Mouse (Mus musculus) heart, embryonic 15.5 days (tissue): Measurements from ENCODE around the gene Prkca. TPM values are rescaled to one million over a fixed set of nuclear protein-coding genes. Genes with fewer than 3 reads are reported as not detected.

Experiments used
- ATAC-seq: fragments of 200-750 bp; cut with Nextera tagmentation; replicated peaks from 2 replicates; pipeline ENCODE4 v1.8.0; 2017; ENCODE audit warnings: low read depth, moderate TSS enrichment; ENCODE audit not compliant: insufficient number of reproducible peaks, insufficient read depth, low FRiP score
- H3K27ac ChIP-seq: fragments of 300-500 bp; sonication (generic); 2 replicates; pipeline ENCODE4 v1.5.1; 2015; ENCODE audit warnings: mild to moderate bottlenecking, inconsistent platforms
- H3K27me3 ChIP-seq: fragments of 300-500 bp; sonication (generic); 2 replicates; pipeline ENCODE4 v1.6.1; 2015; ENCODE audit warnings: inconsistent platforms
- H3K36me3 ChIP-seq: fragments of 300-500 bp; sonication (generic); 2 replicates; pipeline ENCODE4 v1.6.1; 2015; ENCODE audit warnings: mild to moderate bottlenecking, inconsistent platforms
- H3K4me1 ChIP-seq: fragments of 300-500 bp; sonication (generic); replicated peaks from 2 replicates; pipeline ENCODE4 v1.6.1; 2015; ENCODE audit warnings: inconsistent platforms
- H3K4me2 ChIP-seq: fragments of 300-500 bp; sonication (generic); 2 replicates; pipeline ENCODE4 v1.6.1; 2015; ENCODE audit warnings: inconsistent platforms, mild to moderate bottlenecking, moderate library complexity
- H3K4me3 ChIP-seq: fragments of 300-500 bp; sonication (generic); 2 replicates; pipeline ENCODE4 v1.5.1; 2015; ENCODE audit warnings: mild to moderate bottlenecking, inconsistent platforms
- H3K9ac ChIP-seq: fragments of 300-500 bp; sonication (generic); 2 replicates; pipeline ENCODE4 v1.6.1; 2015; ENCODE audit warnings: mild to moderate bottlenecking, inconsistent platforms
- H3K9me3 ChIP-seq: fragments of 300-500 bp; sonication (generic); replicated peaks from 2 replicates; pipeline ENCODE4 v1.6.1; 2016; ENCODE audit warnings: inconsistent platforms
- WGBS: fragments of 180-500 bp; shearing (Covaris S2); methylation state at CpG from one replicate; pipeline ENCODE4 v1.1.7; 2015; ENCODE audit warnings: mixed read lengths; 5-methylcytosine and 5-hydroxymethylcytosine counted together
- polyA plus RNA-seq: library from polyadenylated mRNA; unstranded; fragments of >200 nt; fragmentation: Nextera tagmentation; extraction: Ambion mirVana; gene quantifications from 2 replicates; pipeline ENCODE4 v1.2.1, GENCODE M21; 2015

Gene Prkca
- polyA plus RNA-seq, 1 experiment from 2014 or later = 13.7 TPM

DNA sequence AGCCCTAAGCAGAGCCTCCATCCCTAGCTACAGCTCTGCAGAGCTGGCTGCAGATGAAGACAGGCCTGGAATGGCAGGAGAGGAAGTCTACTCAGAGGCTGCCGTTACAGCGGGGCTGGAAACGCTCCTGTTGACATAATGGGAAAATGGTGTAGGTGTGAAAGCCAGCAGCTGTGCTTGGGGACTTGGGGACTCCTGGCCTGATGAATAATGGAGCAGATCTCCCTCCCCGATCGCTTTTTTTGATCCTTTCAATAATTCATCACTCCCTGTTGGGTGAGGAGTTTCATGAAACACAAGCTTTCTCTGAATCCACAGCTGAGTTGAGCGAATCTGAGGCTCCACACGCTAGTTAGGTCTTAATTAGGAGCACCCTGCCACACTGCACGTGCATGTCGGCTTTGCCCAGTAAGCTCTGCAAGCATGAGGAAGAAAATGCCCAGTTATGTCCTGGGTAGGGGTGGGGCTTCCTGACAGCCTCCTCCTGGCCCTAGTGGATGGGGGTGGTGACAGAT is 425.9 kb downstream of the Prkca start:
- WGBS = 58% methylated on average over 9 of the region's 9 CpGs
- Histone ChIP-seq H3K27me3 (peaks cover 44% of the 10 kb centered on the region), H3K9me3 (no peaks in the 10 kb centered on the region), H3K27ac (no peak overlapping the region), H3K4me1 (peaks cover 4% of the 10 kb centered on the region; the same call in 1 of the 2 replicates), H3K4me2 (no peak overlapping the region), H3K9ac (no peak overlapping the region), H3K36me3 (no peaks in the 10 kb centered on the region), H3K4me3 (no peak overlapping the region)
- no peak for ATAC-seq

DNA sequence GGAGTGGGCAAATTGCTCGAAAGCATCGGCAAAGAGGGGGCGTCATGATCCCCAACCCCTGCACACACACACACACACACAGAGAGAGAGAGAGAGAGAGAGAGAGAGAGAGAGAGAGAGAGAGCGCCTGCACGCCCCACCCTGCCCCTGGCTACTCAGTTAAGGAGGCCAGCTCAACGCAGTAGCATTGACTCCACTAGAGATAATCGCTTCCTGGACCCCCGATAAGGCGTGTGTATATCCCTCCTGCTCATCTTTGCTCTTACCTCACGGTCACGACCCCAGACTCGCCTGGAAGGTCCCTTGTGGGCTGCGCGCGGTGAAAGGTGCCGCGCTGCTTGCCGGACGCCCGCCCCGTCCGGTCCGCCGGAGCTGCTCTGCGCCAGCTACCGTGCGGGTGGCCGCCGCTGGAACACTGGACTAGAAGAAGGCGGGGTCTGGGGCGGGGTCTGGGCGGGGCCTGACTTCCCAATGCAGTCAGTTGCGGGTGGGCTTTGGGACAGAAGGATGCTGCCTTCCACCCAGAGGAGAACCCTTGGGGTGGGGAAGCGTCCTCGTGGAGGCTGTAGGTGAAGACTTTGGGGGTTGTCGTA is 429.0 kb downstream of the Prkca start, which contains the start of gene Cacng5:
Gene Cacng5 (minus strand): TSS at position 422 of the 593 bp plus-strand sequence.
- Histone ChIP-seq H3K9ac (no peak within 1 kb of the TSS), H3K4me3 (peak within 1 kb of the TSS; percentile 26), H3K36me3 (no peaks in the 10 kb centered on the region), H3K4me2 (peak within 1 kb of the TSS; percentile 55), H3K9me3 (no peaks in the 10 kb centered on the region), H3K27me3 (peaks cover 44% of the 10 kb centered on the region), H3K27ac (no peak within 1 kb of the TSS), H3K4me1 (peaks cover 4% of the 10 kb centered on the region; the same call in 1 of the 2 replicates)
- WGBS = 8% methylated on average over 36 of the region's 36 CpGs
- ATAC-seq = peak; percentile 41; the same call in 1 of the 2 replicates

DNA sequence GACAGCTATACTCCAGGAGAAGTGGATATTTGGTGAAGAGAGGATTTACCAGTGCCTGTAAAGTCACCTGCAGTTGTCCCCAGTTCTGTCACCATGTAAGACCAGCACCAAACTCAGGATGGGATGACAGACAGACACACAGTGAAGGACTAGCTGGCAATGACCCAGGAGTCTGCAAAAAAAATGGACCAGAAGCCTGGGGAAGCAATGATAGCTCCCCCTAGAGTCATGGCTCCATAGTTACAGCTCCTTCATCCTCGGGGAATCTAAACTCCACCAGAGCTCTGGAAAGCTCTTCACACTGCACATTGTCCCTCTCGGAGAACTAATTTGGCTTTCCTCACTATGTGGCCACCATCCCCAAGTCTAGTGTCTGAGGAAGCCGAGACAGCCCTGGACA is 430.4 kb downstream of the Prkca start:
- 49% methylated on average over 3 of the region's 3 CpGs for WGBS
- H3K36me3 ChIP-seq = no peaks in the 10 kb centered on the region
- ATAC-seq = no peak
- H3K9ac ChIP-seq = no peak overlapping the region
- H3K27ac ChIP-seq = no peak overlapping the region
- H3K4me1 ChIP-seq = peaks cover 4% of the 10 kb centered on the region; the same call in 1 of the 2 replicates
- H3K4me2 ChIP-seq = no peak overlapping the region
- no peak overlapping the region for H3K4me3 ChIP-seq
- H3K9me3 ChIP-seq = no peaks in the 10 kb centered on the region
- H3K27me3 ChIP-seq = peaks cover 44% of the 10 kb centered on the region

DNA sequence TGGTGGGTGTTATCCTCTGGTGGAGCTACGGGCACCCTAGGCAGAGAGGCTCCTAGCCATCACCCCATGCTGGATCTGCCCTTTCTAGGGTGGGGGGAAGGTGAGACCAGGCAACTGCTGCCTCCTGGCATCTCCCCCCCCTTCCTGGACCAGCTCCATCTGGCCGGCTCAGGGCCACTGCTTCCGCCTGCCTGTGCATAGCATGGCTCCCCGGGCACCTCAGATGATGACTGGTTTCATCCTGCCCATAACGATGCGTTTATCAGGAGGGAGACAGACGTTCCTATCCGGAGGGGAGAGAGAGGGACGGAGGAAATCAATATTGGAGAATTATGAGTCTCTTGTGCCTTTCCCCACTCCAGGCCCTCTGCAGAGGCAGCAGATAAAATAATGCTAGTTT is 438.4 kb downstream of the Prkca start:
- WGBS = 71% methylated on average over 9 of the region's 9 CpGs
- no peaks in the 10 kb centered on the region for H3K4me1 ChIP-seq
- no peaks in the 10 kb centered on the region for H3K36me3 ChIP-seq
- no peak overlapping the region for H3K27ac ChIP-seq
- no peak for ATAC-seq
- H3K4me3 ChIP-seq = no peak overlapping the region
- H3K9ac ChIP-seq = no peak overlapping the region
- H3K27me3 ChIP-seq = no peaks in the 10 kb centered on the region
- no peaks in the 10 kb centered on the region for H3K9me3 ChIP-seq
- H3K4me2 ChIP-seq = no peak overlapping the region

DNA sequence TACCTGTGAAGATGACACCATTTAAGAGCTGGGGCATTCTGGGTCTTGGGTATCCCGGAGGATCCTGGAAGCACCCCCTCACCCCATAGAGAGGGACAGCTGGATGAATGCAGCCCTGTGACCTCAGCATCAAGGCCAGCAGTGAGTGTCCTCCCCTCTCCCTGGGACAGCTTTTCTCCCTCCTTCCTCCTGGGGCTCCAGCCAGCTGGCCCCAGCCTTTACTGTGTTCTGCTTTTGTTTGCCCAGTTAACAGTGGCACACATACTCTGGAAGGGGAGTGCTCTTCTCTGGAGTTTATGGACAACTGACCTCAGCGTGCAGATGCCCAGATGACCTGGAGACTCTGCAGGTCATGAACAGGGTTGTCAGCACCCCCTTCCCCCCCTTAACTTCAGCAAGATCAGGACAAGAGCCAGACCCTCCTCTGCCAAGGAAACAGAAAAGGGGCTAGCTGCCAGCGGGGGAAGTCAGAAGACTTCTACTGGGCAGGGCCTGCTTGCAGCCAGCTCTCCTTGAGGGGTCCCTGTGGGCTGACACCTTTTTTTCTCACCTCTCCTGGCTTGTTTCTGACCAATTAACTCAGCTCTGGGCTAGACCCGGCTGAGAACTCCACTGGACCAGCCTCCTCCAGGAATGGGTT is 439.6 kb downstream of the Prkca start:
- H3K9me3 ChIP-seq = no peaks in the 10 kb centered on the region
- 20% methylated on average over 4 of the region's 4 CpGs for WGBS

DNA sequence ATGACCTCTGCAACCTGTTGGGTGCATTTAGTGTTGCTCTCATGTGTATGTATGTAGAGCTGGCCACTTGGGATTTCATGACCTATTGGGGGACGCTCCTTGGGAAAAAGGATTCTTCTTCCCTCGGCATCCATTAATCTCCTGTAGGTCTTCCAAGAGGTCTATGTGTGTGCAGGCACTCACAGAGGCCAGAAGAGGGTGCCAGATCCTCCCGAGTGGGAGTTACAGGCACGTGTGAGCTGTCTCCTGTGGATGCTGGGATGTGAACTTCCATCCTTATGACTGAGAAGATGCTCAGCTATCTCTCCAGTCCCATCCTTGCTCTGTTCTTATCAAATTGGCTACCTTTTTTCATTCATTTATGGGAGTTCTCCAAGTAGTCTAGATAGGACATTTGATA is 443.3 kb downstream of the Prkca start:
- Histone ChIP-seq H3K36me3 (no peaks in the 10 kb centered on the region), H3K9me3 (no peaks in the 10 kb centered on the region), H3K4me1 (0 out of 2 replicates have a peak, but pooled peaks cover 3% of the 10 kb centered on the region), H3K27ac (no peak overlapping the region), H3K4me3 (no peak overlapping the region), H3K27me3 (no peaks in the 10 kb centered on the region), H3K4me2 (no peak overlapping the region), H3K9ac (no peak overlapping the region)
- 41% methylated on average over 4 of the region's 4 CpGs for WGBS
- no peak for ATAC-seq

More for the DNA sequence above, 439.6 kb downstream of the Prkca start:
- no peaks in the 10 kb centered on the region for H3K4me1 ChIP-seq
- H3K27ac ChIP-seq = no peak overlapping the region
- no peaks in the 10 kb centered on the region for H3K36me3 ChIP-seq
- no peaks in the 10 kb centered on the region for H3K27me3 ChIP-seq
- no peak overlapping the region for H3K9ac ChIP-seq
- no peak for ATAC-seq
- H3K4me2 ChIP-seq = no peak overlapping the region
- H3K4me3 ChIP-seq = no peak overlapping the region

DNA sequence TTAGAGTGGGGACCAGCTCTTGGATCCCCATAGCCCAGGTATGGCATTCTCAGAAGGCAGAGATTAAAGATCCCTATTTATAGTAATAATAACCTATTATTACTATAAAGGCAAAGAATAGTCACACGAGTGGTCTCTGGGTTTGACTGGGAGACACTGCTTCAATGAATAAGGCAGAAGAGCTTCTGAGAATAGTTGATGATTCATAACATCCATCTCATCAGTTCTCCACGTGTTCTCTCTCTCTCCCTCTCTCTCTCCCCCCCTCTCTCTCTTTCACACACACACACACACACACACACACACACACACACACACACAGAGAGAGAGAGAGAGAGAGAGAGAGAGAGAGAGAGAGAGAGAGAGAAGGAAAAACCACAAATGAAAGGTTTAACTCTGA is 445.0 kb downstream of the Prkca start:
- Histone ChIP-seq H3K36me3 (no peaks in the 10 kb centered on the region), H3K4me1 (0 out of 2 replicates have a peak, but pooled peaks cover 3% of the 10 kb centered on the region)
- 56% methylated on average over 2 of the region's 2 CpGs for WGBS

DNA sequence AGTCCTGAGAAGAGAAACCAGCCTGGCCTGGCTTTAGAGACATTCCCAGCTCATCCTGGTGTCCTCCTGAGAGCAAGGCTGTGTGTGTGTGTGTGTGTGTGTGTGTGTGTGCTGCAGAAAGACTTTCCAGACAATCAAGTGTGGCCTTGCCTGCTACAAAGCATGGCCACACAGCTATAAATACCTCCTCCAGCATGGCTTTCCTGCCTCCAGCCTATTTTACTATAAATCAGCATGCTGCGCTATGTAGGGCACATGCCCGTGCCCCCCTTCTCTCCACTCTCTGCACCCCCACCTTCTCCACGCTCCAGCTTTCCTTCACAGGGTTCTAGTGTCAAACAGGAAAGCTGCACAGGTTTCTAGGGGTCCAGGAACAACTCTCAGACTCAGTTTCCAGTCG is 448.1 kb downstream of the Prkca start:
- Histone ChIP-seq H3K4me1 (0 out of 2 replicates have a peak, but pooled peaks cover 3% of the 10 kb centered on the region), H3K9me3 (no peaks in the 10 kb centered on the region), H3K9ac (no peak overlapping the region), H3K4me2 (no peak overlapping the region), H3K36me3 (no peaks in the 10 kb centered on the region), H3K27ac (no peak overlapping the region), H3K4me3 (no peak overlapping the region), H3K27me3 (no peaks in the 10 kb centered on the region)
- 48% methylated on average over 4 of the region's 4 CpGs for WGBS
- ATAC-seq = no peak

More for the DNA sequence above, 445.0 kb downstream of the Prkca start:
- Histone ChIP-seq H3K9ac (no peak overlapping the region), H3K4me3 (no peak overlapping the region), H3K9me3 (no peaks in the 10 kb centered on the region), H3K27me3 (no peaks in the 10 kb centered on the region), H3K4me2 (no peak overlapping the region), H3K27ac (no peak overlapping the region)
- no peak for ATAC-seq

DNA sequence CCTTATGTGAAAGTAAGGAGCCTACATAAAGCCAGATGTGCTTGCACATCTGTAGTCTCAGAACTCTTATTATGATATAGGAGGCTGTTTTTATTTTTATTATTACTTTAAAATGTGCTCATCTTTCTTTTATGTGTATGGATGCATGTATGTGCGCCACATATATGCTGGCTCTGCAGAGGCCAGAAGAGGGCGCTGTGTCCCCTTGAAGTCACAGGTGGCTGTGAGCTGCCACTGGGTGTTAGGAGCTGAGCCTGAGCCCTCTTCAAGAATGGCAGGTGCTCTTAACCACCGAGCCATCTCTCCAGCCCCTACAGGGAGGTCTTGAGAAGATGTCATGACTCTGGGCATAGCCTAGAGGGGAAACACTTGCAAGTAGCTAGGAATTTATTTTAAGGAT is 452.4 kb downstream of the Prkca start:
- H3K4me2 ChIP-seq = no peak overlapping the region
- 78% methylated on average over 3 of the region's 3 CpGs for WGBS
- no peaks in the 10 kb centered on the region for H3K27me3 ChIP-seq
- H3K27ac ChIP-seq = no peak overlapping the region
- no peak overlapping the region for H3K4me3 ChIP-seq
- ATAC-seq = no peak
- H3K4me1 ChIP-seq = 0 out of 2 replicates have a peak, but pooled peaks cover 3% of the 10 kb centered on the region
- H3K9me3 ChIP-seq = no peaks in the 10 kb centered on the region
- H3K36me3 ChIP-seq = no peaks in the 10 kb centered on the region
- no peak overlapping the region for H3K9ac ChIP-seq

DNA sequence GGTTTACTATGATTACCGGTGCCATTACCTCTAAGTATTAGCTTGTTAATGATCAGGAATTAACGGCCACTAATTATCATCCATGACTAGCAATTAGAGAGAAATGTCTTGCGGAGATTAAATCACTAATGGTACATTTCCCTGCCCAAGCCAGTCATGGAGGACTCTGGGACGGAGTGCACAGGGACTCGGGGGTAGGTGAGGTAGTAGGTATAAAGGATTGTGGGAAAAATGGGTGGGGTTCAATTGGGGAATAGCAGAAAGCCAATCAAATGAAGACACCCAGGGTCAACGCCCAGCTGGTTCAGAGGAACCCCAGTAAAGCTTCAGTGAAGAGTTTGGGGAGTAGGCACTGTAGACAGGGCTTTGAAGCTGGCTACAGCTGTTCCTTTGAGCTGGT is 456.4 kb downstream of the Prkca start:
- no peak overlapping the region for H3K4me3 ChIP-seq
- H3K27me3 ChIP-seq = no peaks in the 10 kb centered on the region
- no peak overlapping the region for H3K27ac ChIP-seq
- no peak for ATAC-seq
- no peak overlapping the region for H3K9ac ChIP-seq
- no peaks in the 10 kb centered on the region for H3K4me1 ChIP-seq
- no peaks in the 10 kb centered on the region for H3K36me3 ChIP-seq
- WGBS = 79% methylated on average over 6 of the region's 6 CpGs
- H3K4me2 ChIP-seq = no peak overlapping the region
- no peaks in the 10 kb centered on the region for H3K9me3 ChIP-seq
